Mouse (Mus musculus) ES-Bruce4 (cell line): ENCODE results near the gene Ap2m1.

ENCODE experiments used
- CTCF ChIP-seq: IDR thresholded peaks from one replicate; pipeline ENCODE4 v1.8.1; 2011; ENCODE audit warnings: low read depth, low read length
- EP300 ChIP-seq: IDR thresholded peaks from 2 replicates; pipeline ENCODE4 v1.6.1; 2011; ENCODE audit warnings: low read depth, low read length; ENCODE audit not compliant: insufficient read depth
- POLR2A ChIP-seq: IDR thresholded peaks from one replicate; pipeline ENCODE4 v1.8.1; 2011; ENCODE audit warnings: low read length; ENCODE audit not compliant: insufficient read depth

GRCm38 (mm10) chr16:20516032-20516431 is 19.2 kb upstream of the Ap2m1 start:
- TF ChIP-seq EP300 (no peak), CTCF (no peak), POLR2A (no peak)
